Mouse (Mus musculus) MEL (cell line): ENCODE results near the gene Acin1. TPM values are rescaled to one million over a fixed set of nuclear protein-coding genes. Genes with fewer than 3 reads are reported as not detected.

ENCODE experiments used
- DNase-seq: peaks from one replicate; pipeline ENCODE4 v3.0.0; 2011; ENCODE audit warnings: low read depth, low spot score
- H3K27ac ChIP-seq: 2 replicates; pipeline ENCODE4 v1.5.1; 2012; ENCODE audit warnings: low read depth, mild to moderate bottlenecking, control low read depth, low read length, moderate library complexity; ENCODE audit not compliant: control insufficient read depth
- H3K27me3 ChIP-seq, 2 experiments: fragments of 150-350 bp in 1 of 2; sonication (generic) in 1 of 2; 2 replicates each; pipeline ENCODE4 v1.6.1; 2012; ENCODE audit warnings: low read length in 2 of 2, mild to moderate bottlenecking in 2 of 2, improper control_type of control experiment in 1 of 2, moderate library complexity in 1 of 2; ENCODE audit not compliant: insufficient read depth in 2 of 2, control insufficient read depth in 1 of 2
- H3K36me3 ChIP-seq, 2 experiments: 2 replicates each; pipeline ENCODE4 v1.6.1; 2012 to 2014; ENCODE audit warnings: low read length in 2 of 2, improper control_type of control experiment in 1 of 2, inconsistent platforms in 1 of 2, mild to moderate bottlenecking in 1 of 2; ENCODE audit not compliant: insufficient read depth in 2 of 2, control insufficient read depth in 1 of 2
- H3K4me1 ChIP-seq, 2 experiments: fragments of 150-350 bp in 1 of 2; sonication (generic) in 1 of 2; 2 replicates each; pipeline ENCODE4 v1.6.1; 2012; ENCODE audit warnings: low read length in 2 of 2, improper control_type of control experiment in 1 of 2, mild to moderate bottlenecking in 1 of 2; ENCODE audit not compliant: insufficient read depth in 2 of 2, control insufficient read depth in 1 of 2
- H3K4me3 ChIP-seq, 2 experiments: fragments of 150-350 bp in 1 of 2; sonication (generic) in 1 of 2; 2 replicates each; pipeline ENCODE4 v1.5.1; 2012; ENCODE audit warnings: low read depth in 2 of 2, low read length in 2 of 2, mild to moderate bottlenecking in 2 of 2, moderate library complexity in 2 of 2, control low read depth in 1 of 2, improper control_type of control experiment in 1 of 2; ENCODE audit not compliant: control insufficient read depth in 1 of 2, insufficient read depth in 1 of 2
- H3K79me2 ChIP-seq: 2 replicates; pipeline ENCODE4 v1.6.1; 2012; ENCODE audit warnings: mild to moderate bottlenecking, low read length, moderate library complexity; ENCODE audit not compliant: control insufficient read depth, poor library complexity, insufficient read depth
- H3K9ac ChIP-seq: 2 replicates; pipeline ENCODE4 v1.6.1; 2012; ENCODE audit warnings: low read depth, mild to moderate bottlenecking, control low read depth, low read length, moderate library complexity; ENCODE audit not compliant: control insufficient read depth, poor library complexity, severe bottlenecking
- H3K9me3 ChIP-seq: fragments of 150-350 bp; sonication (generic); replicated peaks from 2 replicates; pipeline ENCODE4 v1.6.1; 2012; ENCODE audit warnings: mild to moderate bottlenecking, low read length, improper control_type of control experiment, moderate library complexity; ENCODE audit not compliant: insufficient read depth
- CHD1 ChIP-seq: IDR thresholded peaks from 2 replicates; pipeline ENCODE4 v1.6.1; 2012; ENCODE audit warnings: low read depth, mild to moderate bottlenecking, inconsistent platforms, low read length, improper control_type of control experiment
- CHD2 ChIP-seq: IDR thresholded peaks from 2 replicates; pipeline ENCODE4 v1.6.1; 2011; ENCODE audit warnings: low read length, improper control_type of control experiment
- CTCF ChIP-seq, 3 experiments: IDR thresholded peaks in 2 of 3; conservative IDR thresholded peaks in 1 of 3; 2 replicates each; pipeline ENCODE4 v1.5.1; 2011 to 2012; ENCODE audit warnings: low read length in 3 of 3, low read depth in 2 of 3, mild to moderate bottlenecking in 2 of 3, improper control_type of control experiment in 1 of 3, inconsistent platforms in 1 of 3, mixed read lengths in 1 of 3, moderate library complexity in 1 of 3; ENCODE audit not compliant: control insufficient read depth in 1 of 3, insufficient read depth in 1 of 3, poor library complexity in 1 of 3, severe bottlenecking in 1 of 3
- E2F4 ChIP-seq: IDR thresholded peaks from 2 replicates; pipeline ENCODE4 v1.6.1; 2011; ENCODE audit warnings: low read depth, low read length, improper control_type of control experiment, borderline replicate concordance
- GABPA ChIP-seq: IDR thresholded peaks from 2 replicates; pipeline ENCODE4 v1.6.1; 2012; ENCODE audit warnings: low read depth, mild to moderate bottlenecking, inconsistent platforms, low read length, improper control_type of control experiment, moderate library complexity
- JUND ChIP-seq: IDR thresholded peaks from 2 replicates; pipeline ENCODE4 v1.6.1; 2011; ENCODE audit warnings: low read depth, mild to moderate bottlenecking, improper control_type of control experiment, low read length
- KAT2A ChIP-seq: conservative IDR thresholded peaks from 2 replicates; pipeline ENCODE4 v1.6.1; 2012; ENCODE audit warnings: low read depth, low read length, improper control_type of control experiment, inconsistent platforms
- MAFK ChIP-seq: IDR thresholded peaks from 2 replicates; pipeline ENCODE4 v1.6.1; 2011; ENCODE audit warnings: low read depth, mild to moderate bottlenecking, low read length, improper control_type of control experiment, borderline replicate concordance
- MAX ChIP-seq: IDR thresholded peaks from 2 replicates; pipeline ENCODE4 v1.6.1; 2011; ENCODE audit warnings: low read length, improper control_type of control experiment
- MEF2A ChIP-seq: IDR thresholded peaks from 2 replicates; pipeline ENCODE4 v1.6.1; 2014; ENCODE audit warnings: low read depth, mild to moderate bottlenecking, inconsistent platforms, low read length, improper control_type of control experiment; ENCODE audit not compliant: poor library complexity, insufficient replicate concordance, severe bottlenecking; ENCODE audit errors: extremely low read depth
- MXI1 ChIP-seq: IDR thresholded peaks from 2 replicates; pipeline ENCODE4 v1.6.1; 2011; ENCODE audit warnings: mild to moderate bottlenecking, low read depth, low read length, improper control_type of control experiment
- MYB ChIP-seq: IDR thresholded peaks from 2 replicates; pipeline ENCODE4 v1.6.1; 2011; ENCODE audit warnings: mild to moderate bottlenecking, low read depth, low read length, improper control_type of control experiment
- NELFE ChIP-seq: IDR thresholded peaks from 2 replicates; pipeline ENCODE4 v1.6.1; 2011; ENCODE audit warnings: low read depth, low read length, improper control_type of control experiment
- NRF1 ChIP-seq: IDR thresholded peaks from 2 replicates; pipeline ENCODE4 v1.6.1; 2014; ENCODE audit warnings: low read depth, mild to moderate bottlenecking, inconsistent platforms, low read length, improper control_type of control experiment, moderate library complexity; ENCODE audit not compliant: poor library complexity, insufficient read depth, severe bottlenecking
- POLR2A ChIP-seq, 2 experiments: IDR thresholded peaks; 2 replicates each; pipeline ENCODE4 v1.6.1; 2011 to 2012; ENCODE audit warnings: low read length in 2 of 2, mild to moderate bottlenecking in 2 of 2, control low read depth in 1 of 2, improper control_type of control experiment in 1 of 2, low read depth in 1 of 2, moderate library complexity in 1 of 2; ENCODE audit not compliant: control insufficient read depth in 1 of 2, insufficient read depth in 1 of 2, poor library complexity in 1 of 2
- POLR2AphosphoS5 ChIP-seq: IDR thresholded peaks from 2 replicates; pipeline ENCODE4 v1.6.1; 2012; ENCODE audit warnings: low read depth, borderline replicate concordance, mild to moderate bottlenecking, inconsistent platforms, low read length, moderate library complexity, mixed read lengths
- RAD21 ChIP-seq: IDR thresholded peaks from 2 replicates; pipeline ENCODE4 v1.6.1; 2011; ENCODE audit warnings: mild to moderate bottlenecking, low read depth, low read length, improper control_type of control experiment
- RCOR1 ChIP-seq: IDR thresholded peaks from 2 replicates; pipeline ENCODE4 v1.6.1; 2012; ENCODE audit warnings: low read depth, mild to moderate bottlenecking, inconsistent platforms, low read length, improper control_type of control experiment
- SIN3A ChIP-seq: IDR thresholded peaks from 2 replicates; pipeline ENCODE4 v1.6.1; 2012; ENCODE audit warnings: low read length, improper control_type of control experiment, inconsistent platforms
- SMC3 ChIP-seq: IDR thresholded peaks from 2 replicates; pipeline ENCODE4 v1.6.1; 2011; ENCODE audit warnings: low read depth, low read length, improper control_type of control experiment
- TAL1 ChIP-seq: IDR thresholded peaks from 2 replicates; pipeline ENCODE4 v1.6.1; 2012; ENCODE audit warnings: mild to moderate bottlenecking, inconsistent platforms, low read length, moderate library complexity, mixed read lengths
- TCF12 ChIP-seq: IDR thresholded peaks from 2 replicates; pipeline ENCODE4 v1.6.1; 2014; ENCODE audit warnings: low read depth, mild to moderate bottlenecking, inconsistent platforms, low read length, improper control_type of control experiment, moderate library complexity
- UBTF ChIP-seq: IDR thresholded peaks from 2 replicates; pipeline ENCODE4 v1.6.1; 2012; ENCODE audit warnings: low read depth, mild to moderate bottlenecking, inconsistent platforms, low read length, improper control_type of control experiment, moderate library complexity, borderline replicate concordance; ENCODE audit not compliant: insufficient read depth
- USF1 ChIP-seq: IDR thresholded peaks from 2 replicates; pipeline ENCODE4 v1.6.1; 2014; ENCODE audit warnings: low read depth, mild to moderate bottlenecking, inconsistent platforms, low read length, improper control_type of control experiment, moderate library complexity
- USF2 ChIP-seq, 2 experiments: IDR thresholded peaks; 2 replicates each; pipeline ENCODE4 v1.6.1; 2011 to 2012; ENCODE audit warnings: improper control_type of control experiment in 2 of 2, low read length in 2 of 2, borderline replicate concordance in 1 of 2, inconsistent platforms in 1 of 2, low read depth in 1 of 2, mild to moderate bottlenecking in 1 of 2; ENCODE audit not compliant: insufficient read depth in 1 of 2
- ZC3H11A ChIP-seq: IDR thresholded peaks from 2 replicates; pipeline ENCODE4 v1.6.1; 2012; ENCODE audit warnings: low read depth, mild to moderate bottlenecking, inconsistent platforms, low read length, improper control_type of control experiment
- ZMIZ1 ChIP-seq: IDR thresholded peaks from 2 replicates; pipeline ENCODE4 v1.6.1; 2012; ENCODE audit warnings: low read depth, mild to moderate bottlenecking, inconsistent platforms, low read length, improper control_type of control experiment, moderate library complexity
- ZNF384 ChIP-seq: IDR thresholded peaks from 2 replicates; pipeline ENCODE4 v1.6.1; 2012; ENCODE audit warnings: low read depth, mild to moderate bottlenecking, inconsistent platforms, low read length, improper control_type of control experiment
- polyA plus RNA-seq, 2 experiments: library from polyadenylated mRNA; stranded (reverse) in 1 of 2; unstranded in 1 of 2; fragments of >175 nt in 1 of 2; fragments of >200 nt in 1 of 2; gene quantifications; 2 replicates each; pipeline versions ENCODE4 v1.2.1 to v1.2.4; 2012; ENCODE audit warnings: low replicate concordance in 2 of 2, low read depth in 1 of 2; ENCODE audit not compliant: insufficient read length in 2 of 2, insufficient read depth in 1 of 2, missing spikeins in 1 of 2
- total RNA-seq: library from RNA; depleted of rRNA; stranded (reverse); fragments of 300-350 nt; gene quantifications from 2 replicates; pipeline ENCODE4 v1.2.3, GENCODE M21; 2012

The Acin1 gene
- total and polyA plus RNA-seq, 3 experiments: 103 to 248 (median 115) TPM

DNA sequence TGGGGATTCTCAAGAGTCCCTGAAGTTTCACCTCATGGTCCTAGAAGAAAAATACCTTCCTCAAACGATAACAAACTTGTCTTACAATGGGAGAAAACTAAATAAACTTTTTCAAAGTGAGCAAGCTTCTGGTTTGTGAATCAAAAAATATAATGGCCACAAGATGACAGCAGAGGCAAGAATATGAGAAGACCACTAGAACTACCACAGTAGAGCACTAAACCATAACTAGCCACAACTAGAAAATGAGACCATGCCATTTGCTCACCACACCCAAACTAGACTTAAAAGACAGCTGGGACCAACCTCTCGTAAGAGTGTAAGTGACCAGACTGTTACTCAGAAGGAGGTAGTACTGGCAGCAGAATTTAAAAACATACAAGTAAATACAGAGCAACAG is 26.7 kb downstream of the Acin1 start:
- Histone ChIP-seq H3K27ac (no peak overlapping the region), H3K36me3 (peaks cover 0 to 20% of the 10 kb centered on the region in 2 experiments; a peak in 2 of 4 replicates), H3K9ac (no peak overlapping the region), H3K9me3 (no peaks in the 10 kb centered on the region), H3K4me1 (no peaks in the 10 kb centered on the region), H3K79me2 (no peaks in the 10 kb centered on the region), H3K27me3 (no peaks in the 10 kb centered on the region), H3K4me3 (no peak overlapping the region)
- TF ChIP-seq SIN3A: no peak
- TF ChIP-seq E2F4: no peak
- no peak for TF ChIP-seq MAX
- no peak for TF ChIP-seq MYB
- no peak for TF ChIP-seq ZMIZ1
- TF ChIP-seq USF2 (IDR thresholded peaks at IDR 0.05; ENCODE audit: borderline replicate concordance in 1 of 2, insufficient read depth in 1 of 2, low read depth in 1 of 2, low read length in 2 of 2): no peak
- TF ChIP-seq CHD2: no peak
- TF ChIP-seq MEF2A: no peak
- TF ChIP-seq KAT2A: no peak
- peak in 2 of 3 experiments; percentile 36 to 70; a peak in 4 of 6 replicates for TF ChIP-seq CTCF (IDR thresholded peaks at IDR 0.05 in 2 of 3, conservative IDR thresholded peaks at IDR 0.05 in 1 of 3; ENCODE audit: control insufficient read depth in 1 of 3, insufficient read depth in 1 of 3, low read depth in 2 of 3, low read length in 3 of 3, poor library complexity in 1 of 3, severe bottlenecking in 1 of 3)
- TF ChIP-seq TCF12: no peak
- no peak for TF ChIP-seq MXI1
- TF ChIP-seq RAD21: peak; percentile 53
- TF ChIP-seq ZNF384: no peak
- peak; percentile 2; the same call in 1 of the 2 replicates for TF ChIP-seq ZC3H11A
- TF ChIP-seq CHD1: no peak
- peak; percentile 60 for TF ChIP-seq SMC3
- TF ChIP-seq RCOR1: no peak
- TF ChIP-seq TAL1: no peak
- no peak for TF ChIP-seq NRF1
- no peak for TF ChIP-seq MAFK
- TF ChIP-seq JUND: no peak
- TF ChIP-seq NELFE: no peak
- no peak for TF ChIP-seq POLR2AphosphoS5
- TF ChIP-seq UBTF: no peak
- no peak for TF ChIP-seq GABPA
- TF ChIP-seq USF1: no peak
- no peak for TF ChIP-seq POLR2A (IDR thresholded peaks at IDR 0.05; ENCODE audit: control insufficient read depth in 1 of 2, insufficient read depth in 1 of 2, low read depth in 1 of 2, low read length in 2 of 2, poor library complexity in 1 of 2)
- DNase-seq: peak; percentile 74
